15 mouse cellular contexts compared by ENCODE assay signal in the genomic region with DNA sequence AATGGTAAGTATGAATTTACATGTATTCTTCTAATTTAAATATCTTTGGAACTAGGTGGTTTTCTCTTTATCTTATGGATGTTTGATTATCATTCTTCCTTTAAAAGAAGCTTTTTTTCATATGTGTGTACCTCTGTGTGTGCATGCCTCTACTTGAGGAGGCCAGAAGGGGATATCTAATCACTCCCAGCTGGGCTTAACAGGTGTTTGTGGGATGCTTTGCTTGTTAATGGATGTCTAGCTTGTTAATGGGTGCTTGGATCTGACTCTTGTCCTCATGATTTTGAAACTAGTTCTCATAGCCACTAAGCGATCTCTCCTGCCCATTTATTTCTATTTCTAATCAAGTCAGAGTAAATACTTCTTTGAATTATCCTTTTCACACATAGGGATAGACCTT.
A peak's percentile ranks its signal among the peaks of the same experiment; 100 is the strongest.
DNase-seq lines count a peak whose midpoint lies in the region; TF ChIP-seq lines count a peak whose summit lies in the region.
"Had no signal": no experiment of that assay in that cellular context is flagged by ENCODE, and none has a peak within 500 bp of the region (broad histone marks: within the 10 kb centered on the region; RNA-seq: fewer than 3 reads in every experiment).

No protein-coding gene starts in this region.

- H3K4me3 ChIP-seq in myocyte = no peak overlapping the region

- TF ChIP-seq POLR2A in myocyte (IDR thresholded peaks at IDR 0.05; ENCODE audit: insufficient read length, low read depth) = no peak

- peak overlapping the region; percentile 4 for H3K4me2 ChIP-seq in myocyte (ENCODE audit: low read depth)

- no peaks in the 10 kb centered on the region for H3K36me3 ChIP-seq in myocyte (ENCODE audit: control insufficient read depth, insufficient read depth)
- H3K36me3 ChIP-seq: G1E had no signal

- H3ac ChIP-seq in myocyte (ENCODE audit: control insufficient read depth, insufficient read length) = no peak overlapping the region

- no peaks in the 10 kb centered on the region for H3K79me2 ChIP-seq in myocyte (ENCODE audit: control insufficient read depth, insufficient read depth)

- DNase-seq in frontal cortex, adult 2 months (ENCODE audit: extremely low spot score in 1 of 2, low spot score in 1 of 2) = no peak
- DNase-seq: adrenal gland, adult 2 months; adrenal gland, adult 8-10 months; adrenal gland, postnatal 10 days; adrenal gland, postnatal 14 days; adrenal gland, postnatal 25 days; adrenal gland, postnatal 36 days; B cell, adult 2 months; cerebellum, adult 11 months; cerebellum, adult 11-12 months; cerebellum, adult 18-20 months; cerebellum, adult 2 months had no signal

- H3K27me3 ChIP-seq in myocyte (ENCODE audit: control insufficient read depth, insufficient read depth, insufficient read length) = no peaks in the 10 kb centered on the region
- H3K27me3 ChIP-seq: CH12.LX had no signal

TF ChIP-seq in myocyte, 11 proteins besides CTCF, POLR2A, EP300 and RAD21:
- TF ChIP-seq MYOD1 (IDR thresholded peaks at IDR 0.05; ENCODE audit: control insufficient read depth in 1 of 3, insufficient read length in 2 of 3, low read depth in 2 of 3) (peak in 2 of 3 experiments; percentile 57 to 70), MAX (IDR thresholded peaks at IDR 0.05; ENCODE audit: low read depth) (no peak), MYOG (IDR thresholded peaks at IDR 0.05; ENCODE audit: control insufficient read depth in 1 of 3, insufficient read depth in 1 of 3, insufficient read length in 2 of 3, low read depth in 2 of 3) (no peak)
